Mouse (Mus musculus) lung, postnatal 4 days (tissue): Measurements from ENCODE around the gene Gm11549.

Experiments used
- DNase-seq, 2 experiments: peaks; one replicate each; pipeline ENCODE4 v3.0.0; 2021

Gm11549 gene

DNA sequence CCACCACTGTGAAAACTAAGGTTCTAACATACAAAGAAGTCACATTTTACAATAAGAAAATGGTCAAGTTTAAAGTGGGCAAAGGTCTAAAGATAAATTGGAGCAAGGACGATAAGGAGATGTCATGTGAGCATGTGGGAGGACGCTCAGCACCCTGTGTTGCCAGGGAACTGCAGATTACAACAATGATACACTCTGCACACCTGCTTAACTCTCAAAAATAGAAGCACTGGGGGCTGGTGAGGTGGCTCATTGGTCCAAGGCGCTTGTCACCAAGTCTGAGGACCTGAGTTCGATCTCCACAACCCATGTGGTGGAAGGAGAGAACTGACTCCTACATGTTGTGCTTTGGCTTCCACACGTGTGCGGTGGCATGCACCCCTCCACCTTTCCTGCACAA, 10.1 kb downstream of the Gm11549 start:
- no peak for DNase-seq

DNA sequence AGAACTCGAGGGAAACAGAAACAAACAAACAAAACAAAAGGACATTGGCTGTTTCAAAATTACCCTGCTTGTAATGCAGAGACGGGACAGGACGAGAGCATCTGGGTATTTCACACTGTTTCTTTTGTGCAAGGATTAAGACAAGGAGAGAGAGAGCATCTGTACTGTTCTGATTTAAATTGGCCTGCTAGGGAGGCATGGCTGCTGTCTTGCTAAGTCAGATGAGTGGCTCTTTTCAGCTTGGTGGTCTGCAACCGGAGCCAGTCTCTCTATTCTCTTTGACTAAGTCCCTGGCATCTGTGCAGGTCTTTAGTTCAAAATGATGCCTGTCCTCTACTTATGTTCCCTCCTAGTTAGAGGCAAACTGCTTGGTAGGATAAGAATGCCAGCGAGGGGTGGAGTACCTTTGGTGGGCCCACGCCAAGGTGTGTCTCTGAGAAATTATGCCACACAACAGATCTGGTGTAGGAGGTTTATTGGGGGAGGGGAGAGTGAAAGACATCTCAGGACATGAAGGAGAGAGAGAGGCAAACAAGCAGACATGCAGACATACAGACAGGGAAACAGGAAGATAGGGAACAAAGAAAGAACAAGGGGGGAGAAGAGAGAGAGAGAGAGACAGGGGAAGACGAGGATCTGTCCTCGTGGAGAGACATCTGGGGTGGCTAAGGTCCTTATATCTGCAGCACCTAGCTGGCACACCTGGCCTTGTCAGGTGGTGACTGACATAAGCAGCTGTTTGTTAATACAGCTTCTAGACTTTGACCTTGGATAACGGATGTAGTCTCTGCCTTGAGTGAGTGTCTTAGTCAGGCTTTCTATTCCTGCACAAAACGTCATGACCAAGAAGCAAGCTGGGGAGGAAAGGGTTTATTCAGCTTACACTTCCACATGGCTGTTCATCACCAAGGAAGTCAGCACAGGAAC, 15.5 kb downstream of the Gm11549 start:
- DNase-seq = no peak

DNA sequence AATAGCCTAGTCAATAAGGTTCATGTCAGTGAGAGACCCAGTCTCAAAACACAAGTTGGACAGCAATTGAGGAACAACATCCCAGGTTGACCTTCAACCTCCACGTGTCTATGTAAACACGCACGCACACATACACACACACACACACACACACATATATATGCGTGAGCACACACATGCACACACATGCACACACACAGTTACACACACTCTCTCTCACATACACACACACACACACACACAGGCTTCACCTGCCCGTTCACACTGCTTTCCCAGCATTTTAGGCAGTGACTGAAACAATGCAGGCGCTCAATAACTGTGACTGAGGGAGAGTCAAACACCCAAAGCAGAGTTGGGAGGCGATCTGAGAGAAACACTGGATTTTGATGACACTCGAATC, 16.3 kb downstream of the Gm11549 start:
- no peak for DNase-seq

DNA sequence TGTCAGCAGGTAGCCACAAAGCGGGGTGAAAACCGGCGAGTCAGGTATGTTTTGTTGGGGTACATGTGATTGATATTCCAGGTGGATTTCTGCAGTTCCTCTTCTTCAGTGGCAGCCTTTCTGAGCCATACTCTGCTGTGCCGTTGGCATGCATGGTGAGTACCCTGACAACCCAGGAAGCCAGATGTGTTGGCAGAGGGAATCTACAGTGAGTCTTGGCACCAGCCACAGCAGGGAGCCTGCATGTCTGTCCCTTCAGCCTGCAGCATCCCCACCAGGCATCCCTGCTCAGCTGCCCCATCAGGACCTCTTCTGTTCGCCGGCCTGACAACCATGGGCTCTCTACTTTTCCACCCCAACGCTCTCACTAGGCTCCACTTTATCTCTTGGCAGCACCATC, 20.1 kb downstream of the Gm11549 start:
- no peak for DNase-seq

DNA sequence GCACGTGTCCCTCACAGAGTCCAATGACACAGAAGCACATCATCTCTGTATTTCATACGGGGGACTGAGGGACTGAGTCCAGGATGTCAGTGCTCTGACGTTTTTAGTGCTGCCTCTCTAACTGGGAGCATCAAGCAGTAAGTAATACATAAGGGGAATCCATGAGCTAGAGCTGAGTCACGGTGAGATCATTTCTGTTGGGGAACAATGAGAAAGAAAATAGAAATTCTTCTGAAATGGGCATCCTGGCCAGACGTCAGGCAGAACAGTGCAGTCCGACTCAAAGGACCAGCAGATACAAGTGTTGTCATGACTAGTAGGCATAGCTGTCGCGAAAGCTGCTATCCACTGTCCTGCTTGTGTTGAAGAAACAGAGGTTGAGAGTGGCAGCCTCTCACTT, 20.6 kb downstream of the Gm11549 start:
- DNase-seq = no peak

DNA sequence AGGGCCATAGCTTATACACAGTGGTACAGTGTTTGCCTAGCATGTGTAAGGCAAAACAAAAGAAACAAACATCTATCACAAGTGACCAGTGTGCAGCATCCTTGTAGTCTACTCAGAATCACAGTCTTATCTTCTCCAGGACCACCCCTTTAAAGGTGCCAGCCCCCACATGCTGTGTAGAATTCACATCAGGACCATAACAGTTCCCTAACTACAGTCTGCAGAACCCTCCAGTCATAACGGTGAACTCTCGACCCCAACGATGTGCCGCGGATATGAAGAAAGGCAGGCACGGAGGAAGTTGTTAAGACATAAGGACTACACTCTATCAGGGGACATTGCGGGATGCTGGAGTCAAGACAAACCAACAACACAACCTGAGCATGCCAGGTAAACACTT, 22.2 kb downstream of the Gm11549 start:
- DNase-seq = no peak

DNA sequence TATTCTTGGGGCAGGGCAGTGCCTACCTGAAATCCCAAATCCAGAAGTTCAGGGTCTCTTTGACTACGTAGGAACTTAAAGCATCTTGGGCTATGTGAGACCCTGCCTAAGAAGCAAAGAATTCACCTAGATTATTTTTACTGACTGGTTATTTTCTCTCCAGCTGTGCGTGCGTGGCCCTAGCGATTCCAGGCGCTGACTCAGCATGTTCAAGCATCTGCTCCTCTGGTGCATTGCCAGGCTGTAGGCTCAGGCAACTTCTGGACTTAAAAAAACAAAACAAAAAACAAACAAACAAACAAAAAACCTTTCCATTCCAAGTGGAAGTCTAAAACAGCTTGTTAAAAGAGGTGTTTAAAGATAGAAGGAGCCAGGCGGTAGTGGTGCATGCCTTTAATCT, 23.4 kb downstream of the Gm11549 start:
- no peak for DNase-seq

DNA sequence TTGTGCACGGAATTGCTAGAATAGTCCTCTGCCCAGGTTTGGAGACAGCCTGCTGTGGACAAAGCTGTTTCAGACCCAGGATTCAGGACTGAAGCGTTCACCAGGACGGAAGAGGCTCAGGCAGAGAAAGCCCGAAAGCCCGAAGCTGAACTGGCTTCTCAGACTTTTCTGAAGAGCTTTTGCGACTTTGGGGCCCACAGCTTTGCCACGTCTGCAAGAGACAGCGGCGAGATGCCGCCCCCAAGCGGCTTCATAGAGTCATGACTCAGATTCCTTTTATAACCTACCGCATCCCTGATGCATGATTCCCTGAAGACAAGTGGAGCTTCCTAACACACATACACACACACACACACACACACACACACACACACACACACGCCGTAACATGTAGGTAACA, 24.9 kb downstream of the Gm11549 start:
- DNase-seq = peak; percentile 75 to 78

DNA sequence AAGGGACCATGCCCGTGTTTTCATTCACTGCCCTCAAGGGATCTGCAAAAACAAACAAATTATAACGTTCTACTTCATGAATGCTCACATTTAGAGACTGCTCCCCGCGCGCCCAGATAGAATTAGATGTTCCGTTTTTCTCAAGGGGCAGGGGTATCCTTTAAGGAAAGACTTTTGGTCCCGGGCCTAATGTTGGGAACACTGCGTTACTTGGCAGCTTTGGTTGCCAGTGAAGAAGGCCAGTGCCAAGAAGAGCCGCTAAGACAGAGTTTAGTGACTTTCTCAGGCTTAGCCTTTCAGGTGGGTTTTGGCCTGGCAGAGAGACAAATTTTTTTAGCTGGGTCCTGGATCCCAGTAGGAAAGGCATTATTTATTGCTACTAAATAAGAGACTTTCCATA, 25.3 kb downstream of the Gm11549 start:
- no peak for DNase-seq

DNA sequence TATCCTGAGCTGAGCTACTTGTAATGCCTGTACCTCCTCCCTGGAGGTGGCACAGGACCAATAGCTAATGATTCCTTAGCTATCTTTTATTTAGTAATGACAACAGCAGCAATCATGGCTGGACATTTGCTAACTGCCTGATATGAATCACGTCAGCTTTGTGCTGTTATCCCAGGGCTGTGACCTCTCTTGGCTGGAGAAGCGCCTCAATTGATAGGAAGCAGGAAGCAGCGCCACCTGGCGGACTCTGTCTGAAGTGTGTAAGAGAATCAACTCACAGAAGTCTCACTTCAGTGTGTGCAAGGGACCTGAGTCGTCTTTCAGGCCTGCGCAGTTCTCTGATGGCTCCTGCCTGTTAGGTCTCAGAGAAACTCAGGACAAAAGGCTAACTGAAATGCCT, 26.2 kb downstream of the Gm11549 start:
- peak; percentile 85 to 90 for DNase-seq

DNA sequence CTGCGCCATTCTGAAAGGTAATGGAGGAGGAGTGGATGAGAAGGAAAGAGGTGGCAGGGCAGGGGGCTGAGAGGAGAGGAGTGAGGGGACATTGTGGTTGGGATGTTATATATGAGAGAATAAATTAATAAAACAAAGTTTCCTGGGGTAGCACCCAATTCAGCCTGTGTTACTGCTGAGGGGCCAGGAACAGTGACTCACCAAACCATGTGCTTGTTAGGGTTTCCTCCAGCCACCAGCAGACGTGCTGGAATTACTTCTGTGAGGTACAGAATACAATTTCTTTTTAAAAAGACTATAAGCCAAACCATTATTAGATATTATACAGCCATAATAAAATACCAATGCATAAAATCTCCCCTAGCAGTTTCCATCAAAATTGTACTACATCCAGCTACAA, 27.0 kb downstream of the Gm11549 start:
- DNase-seq = no peak

DNA sequence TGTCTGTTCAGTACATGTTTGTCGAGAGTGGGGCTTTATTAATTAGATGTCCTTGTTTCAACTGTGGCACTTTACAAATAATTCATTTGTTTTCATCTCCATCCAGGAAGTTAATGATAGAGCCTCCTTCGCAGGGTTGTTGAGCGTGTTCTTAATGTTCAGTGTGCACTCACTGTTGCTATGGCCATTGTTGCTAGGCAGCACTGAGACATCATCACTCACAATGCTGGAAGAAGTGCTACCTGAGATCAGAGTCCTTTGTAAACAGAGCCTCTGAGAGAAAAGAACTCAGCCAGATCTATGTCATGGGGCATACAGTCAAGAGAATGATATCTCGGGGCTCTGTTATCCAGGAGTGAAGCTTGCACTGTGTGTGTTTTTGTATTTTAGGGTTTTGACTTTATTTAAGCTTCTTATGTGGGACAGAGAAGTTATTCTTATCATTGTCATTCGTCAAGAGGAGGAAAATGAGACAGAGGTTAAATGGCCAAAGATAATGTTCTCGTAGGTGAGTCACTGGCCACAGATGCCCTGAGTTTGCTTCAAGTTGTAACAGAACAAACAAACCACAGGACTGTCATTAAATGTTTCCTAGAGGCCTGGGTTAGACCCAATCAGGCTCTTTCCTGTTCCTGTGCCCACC, 27.9 kb downstream of the Gm11549 start:
- DNase-seq = no peak

DNA sequence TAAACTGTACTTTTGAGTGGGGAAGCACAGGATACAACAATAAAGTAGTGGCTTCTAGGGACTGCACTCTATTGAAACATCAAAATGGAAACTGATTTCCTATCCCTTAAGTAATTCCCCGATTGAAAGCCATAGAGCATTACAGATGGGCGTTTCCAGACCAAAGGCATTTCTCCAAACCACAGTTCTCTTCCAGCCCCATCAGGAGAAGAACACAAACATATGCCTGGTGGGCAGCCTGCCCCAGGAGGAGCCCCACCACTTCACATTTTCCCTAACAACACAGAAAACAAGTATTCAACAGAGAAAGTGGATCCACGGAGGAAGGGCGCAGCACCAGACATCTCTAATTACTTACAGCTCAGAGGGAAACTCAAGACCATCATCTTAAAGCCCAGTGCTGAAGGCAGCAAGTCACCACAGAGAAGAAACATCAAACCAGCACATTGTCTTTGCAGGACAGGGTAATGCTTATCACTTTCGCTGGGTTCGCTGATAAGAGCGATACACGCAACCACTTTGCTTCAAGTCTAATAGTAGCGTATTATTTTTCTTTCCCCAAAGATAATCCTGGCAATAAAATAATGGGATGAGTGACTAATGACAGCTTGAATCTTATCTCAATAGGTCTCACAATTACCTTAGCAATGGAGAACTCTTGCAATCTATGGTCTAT, 28.8 kb downstream of the Gm11549 start:
- no peak for DNase-seq

DNA sequence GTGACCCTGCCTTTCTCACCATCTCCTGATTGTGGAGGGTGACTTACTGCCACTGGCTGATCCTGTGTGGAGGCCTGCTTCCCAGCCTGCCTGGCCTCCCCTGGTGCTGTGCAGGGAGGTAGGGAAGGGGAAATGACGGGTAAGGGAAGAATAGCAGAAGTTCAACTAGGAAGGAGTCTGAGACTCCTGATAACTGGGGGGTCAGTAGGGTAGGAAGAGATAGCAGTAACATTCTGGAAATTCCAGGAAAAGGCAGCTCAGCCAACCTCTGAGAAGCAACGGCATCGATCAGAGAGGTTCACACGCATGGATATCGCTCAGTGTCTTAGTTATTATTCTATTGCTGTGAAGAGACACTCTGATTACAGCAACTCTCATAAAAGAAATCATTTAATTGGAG, 30.1 kb downstream of the Gm11549 start:
- DNase-seq = no peak

DNA sequence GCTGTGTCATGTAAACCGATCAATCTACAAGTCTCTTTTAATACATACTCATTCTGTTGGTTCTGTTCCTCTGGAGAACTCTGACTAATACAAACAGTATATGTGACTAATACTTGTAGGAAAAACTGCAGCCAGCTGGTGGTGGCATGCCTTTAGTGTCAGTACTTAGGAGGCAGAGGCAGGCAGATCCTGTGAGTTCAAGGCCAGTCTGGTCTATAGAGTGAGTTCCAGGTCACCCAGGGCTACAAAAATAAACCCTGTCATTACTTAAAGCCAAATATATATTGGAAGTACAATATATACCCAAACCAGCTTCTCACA, 32.1 kb downstream of the Gm11549 start:
- no peak for DNase-seq

DNA sequence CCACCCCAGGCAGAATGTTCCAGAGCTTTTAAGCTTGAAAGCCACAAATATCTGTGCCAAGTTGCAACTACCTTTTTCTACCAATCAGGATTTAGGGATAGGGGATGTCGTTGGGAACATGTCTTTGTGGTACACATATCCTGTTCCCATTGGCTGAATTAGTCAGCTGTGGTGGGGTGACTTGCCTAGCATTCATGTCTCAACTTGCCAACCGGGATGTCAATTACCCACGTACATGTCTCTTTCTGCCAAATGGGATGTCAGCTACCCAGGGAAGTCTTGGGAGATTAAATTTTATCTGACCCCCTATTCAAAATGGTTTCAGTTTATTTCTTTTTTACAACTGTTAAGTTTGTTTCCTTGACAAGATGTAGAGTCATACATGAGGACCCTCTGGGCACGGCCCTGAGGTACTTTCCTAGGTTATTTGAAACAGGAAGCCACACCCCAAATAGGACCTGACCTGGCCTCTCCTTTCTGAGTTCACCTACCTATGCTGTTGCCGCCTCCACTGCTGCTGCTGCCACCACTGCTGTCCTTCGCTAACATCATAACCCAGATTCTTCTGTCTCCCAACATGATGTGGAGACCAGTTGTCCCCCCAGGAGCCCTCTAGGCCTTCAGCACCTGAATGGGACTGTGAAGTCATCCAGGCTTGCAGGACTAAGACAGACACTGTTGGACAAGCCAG, 32.6 kb downstream of the Gm11549 start:
- DNase-seq = no peak

DNA sequence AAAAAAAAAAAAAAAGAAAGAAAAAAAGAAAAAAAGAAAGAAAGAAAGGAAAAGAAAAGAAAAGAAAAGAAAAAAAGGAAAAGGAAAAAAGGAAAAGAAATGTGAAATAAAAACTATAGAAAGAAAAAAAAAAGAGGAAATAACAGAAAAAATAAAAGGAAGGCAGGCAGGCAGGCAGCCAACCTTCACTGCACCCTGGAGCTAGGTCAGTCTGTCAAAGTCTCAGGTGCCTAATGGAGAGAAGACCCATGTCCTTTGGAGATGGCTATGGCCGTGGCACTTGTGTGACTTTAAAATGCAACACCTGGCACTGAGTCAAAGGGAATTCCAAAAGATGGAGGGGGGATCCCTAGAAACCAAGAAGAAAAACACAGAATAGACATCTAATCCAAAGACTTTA, 33.2 kb downstream of the Gm11549 start:
- no peak for DNase-seq

DNA sequence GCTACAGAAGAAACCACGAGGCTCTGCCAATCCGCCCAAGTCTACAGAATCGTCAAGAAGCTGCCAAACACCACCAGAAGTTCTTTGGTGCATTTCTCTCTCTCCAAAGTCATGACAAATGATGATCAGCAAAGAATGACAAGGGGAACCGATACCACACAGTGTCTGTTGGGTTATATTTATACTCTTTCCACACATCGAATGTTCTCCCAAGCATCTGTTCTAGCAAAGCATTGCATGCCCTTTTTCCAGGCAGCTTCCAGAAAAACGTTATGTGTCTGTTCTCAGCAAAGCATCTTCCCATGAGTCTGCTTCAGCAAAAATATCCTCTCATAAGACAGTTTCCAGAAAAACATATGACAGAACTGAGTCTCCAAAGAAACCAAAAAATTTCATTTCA, 34.7 kb downstream of the Gm11549 start:
- DNase-seq = no peak

DNA sequence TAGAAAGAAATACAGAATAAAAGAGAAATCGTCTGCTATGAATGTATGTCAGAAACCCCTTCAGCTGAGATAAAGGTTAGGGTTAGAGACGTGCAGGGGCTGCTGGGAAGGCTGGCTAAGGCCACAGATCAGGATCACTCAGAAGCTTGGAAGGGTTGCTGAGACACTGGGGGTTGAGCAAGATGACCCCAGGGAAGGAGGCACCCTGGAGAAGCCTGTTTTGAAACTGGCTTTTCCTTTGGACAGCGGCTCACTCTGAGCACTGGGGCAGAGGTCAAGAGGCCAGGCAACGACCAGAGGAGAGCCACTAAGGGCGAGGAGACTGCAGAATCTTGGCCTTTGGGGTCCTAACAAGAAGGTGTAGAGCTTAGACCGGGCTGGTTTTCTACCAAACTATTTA, 35.4 kb downstream of the Gm11549 start:
- DNase-seq = no peak

DNA sequence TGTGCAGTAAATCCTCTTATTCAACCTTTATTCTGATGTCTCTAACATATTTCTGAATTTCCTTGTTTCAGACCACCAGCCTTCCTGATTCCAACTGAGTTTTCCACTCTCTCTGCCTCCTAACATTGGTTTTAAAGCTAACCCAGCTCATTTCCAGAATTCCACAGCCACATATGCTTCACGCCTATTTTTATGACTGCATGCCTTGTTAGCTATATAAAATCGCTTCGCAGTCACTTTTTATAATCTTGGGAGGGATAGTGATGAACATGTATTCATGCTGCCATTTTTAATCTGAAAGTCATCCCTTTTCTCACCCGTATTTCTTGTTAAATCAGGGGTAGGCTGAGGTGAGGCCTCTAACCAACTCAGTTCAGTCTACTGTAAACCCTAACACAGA, 37.3 kb downstream of the Gm11549 start:
- DNase-seq = no peak

DNA sequence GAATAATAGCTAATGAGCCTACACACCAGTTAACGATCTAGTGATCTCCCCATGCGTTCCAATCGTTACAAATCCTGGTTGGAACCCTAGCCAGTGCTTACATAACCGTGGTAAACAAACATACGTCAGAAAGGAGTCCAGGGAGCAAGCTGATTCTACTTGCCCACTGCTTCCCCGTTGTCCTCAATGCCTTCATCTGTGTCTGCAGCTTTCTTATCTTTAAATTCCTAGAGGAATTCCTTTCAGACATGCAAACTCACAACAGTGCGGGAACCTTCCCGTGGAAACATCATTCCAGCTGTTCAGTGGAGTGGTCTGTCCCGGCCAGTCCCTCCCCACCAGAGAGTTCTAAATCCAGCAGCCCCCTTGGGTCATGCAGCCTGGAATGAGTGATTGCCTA, 38.7 kb downstream of the Gm11549 start:
- no peak for DNase-seq

DNA sequence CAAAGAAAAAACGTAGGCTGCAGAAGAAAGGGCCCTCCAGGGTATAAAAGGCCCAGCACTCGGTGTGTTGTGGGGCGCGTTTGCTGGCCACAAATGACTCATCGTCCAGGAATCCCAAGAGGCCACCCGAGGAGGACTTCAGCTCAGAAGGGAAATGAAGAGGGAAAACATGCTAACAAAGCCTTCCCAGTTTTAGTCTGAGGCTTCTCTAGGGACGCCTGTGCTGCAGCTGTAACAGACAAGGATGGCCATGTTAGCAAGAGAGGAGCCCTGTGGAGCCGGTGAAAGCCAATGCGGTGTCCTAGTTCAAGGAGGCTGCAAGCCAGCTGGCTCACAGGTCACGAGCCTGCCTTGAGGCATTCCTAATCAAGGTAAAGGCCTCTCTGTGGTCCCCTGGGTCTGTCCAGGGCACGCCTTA, 39.8 kb downstream of the Gm11549 start:
- peak; percentile 76 to 86 for DNase-seq

DNA sequence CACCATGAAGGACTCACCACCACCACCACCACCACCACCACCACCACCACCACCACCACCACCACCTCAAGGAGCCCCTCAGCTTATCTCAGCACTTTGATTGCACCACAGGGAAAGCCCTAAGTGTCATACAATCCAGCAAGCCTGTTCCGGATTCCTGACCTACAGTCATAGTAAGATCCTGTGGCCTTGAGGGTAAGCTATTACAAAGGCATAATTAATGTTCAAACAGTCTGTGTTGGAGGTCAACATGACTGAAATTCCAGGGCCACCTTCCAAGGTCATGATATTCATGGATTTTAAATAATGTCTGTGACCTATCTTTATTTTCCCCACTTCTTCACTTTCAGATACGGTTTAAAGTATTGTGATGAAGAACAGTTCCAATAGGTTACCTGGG, 41.1 kb downstream of the Gm11549 start:
- DNase-seq = no peak

DNA sequence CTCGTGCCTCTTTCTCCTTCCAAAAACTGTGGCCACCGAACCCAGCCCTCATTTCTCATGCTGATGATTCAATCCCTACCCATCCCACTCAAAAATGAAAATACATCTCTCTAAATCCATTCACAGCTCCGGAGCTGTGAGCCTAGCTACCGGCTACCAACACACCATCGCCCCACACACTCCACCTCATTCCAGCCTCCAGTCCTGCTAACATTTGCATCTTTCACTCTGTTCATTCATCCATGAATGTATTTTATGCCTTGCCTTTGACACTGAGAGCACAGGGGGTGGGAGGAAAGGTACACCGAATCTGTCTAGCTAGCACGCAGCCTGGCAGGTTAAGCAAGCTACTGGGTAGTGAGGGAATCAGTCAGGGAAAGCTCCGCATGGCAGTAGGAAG, 42.8 kb downstream of the Gm11549 start:
- no peak for DNase-seq
